Mouse (Mus musculus) kidney, postnatal 25 days (tissue): Measurements from ENCODE around the gene Ctcf.

Experiments
- DNase-seq, 2 experiments: peaks; one replicate each; pipeline ENCODE4 v3.0.0; 2021; ENCODE audit warnings: mixed read lengths in 2 of 2

Ctcf gene

DNA sequence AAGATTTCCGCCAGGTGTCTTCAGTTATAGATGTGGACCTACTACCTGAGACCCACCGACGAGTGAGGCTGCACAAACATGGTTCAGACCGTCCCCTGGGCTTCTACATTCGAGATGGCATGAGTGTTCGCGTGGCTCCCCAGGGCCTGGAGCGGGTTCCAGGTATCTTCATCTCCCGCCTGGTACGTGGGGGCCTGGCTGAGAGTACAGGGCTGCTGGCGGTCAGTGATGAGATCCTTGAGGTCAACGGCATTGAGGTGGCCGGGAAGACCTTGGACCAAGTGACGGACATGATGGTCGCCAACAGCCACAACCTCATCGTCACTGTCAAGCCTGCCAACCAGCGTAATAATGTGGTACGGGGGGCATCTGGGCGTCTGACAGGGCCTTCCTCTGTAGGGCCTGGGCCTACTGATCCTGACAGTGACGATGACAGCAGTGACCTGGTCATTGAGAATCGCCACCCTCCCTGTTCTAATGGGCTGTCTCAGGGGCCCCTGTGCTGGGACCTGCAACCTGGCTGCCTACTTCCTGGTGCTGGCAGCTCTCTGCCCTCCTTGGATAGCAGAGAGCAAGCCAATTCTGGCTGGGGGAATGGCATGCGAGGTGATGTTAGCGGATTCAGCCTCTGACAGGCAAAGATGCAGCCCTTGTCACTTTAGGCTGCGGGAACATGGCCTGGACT, 66.5 kb downstream of the Ctcf start:
- no peak for DNase-seq

DNA sequence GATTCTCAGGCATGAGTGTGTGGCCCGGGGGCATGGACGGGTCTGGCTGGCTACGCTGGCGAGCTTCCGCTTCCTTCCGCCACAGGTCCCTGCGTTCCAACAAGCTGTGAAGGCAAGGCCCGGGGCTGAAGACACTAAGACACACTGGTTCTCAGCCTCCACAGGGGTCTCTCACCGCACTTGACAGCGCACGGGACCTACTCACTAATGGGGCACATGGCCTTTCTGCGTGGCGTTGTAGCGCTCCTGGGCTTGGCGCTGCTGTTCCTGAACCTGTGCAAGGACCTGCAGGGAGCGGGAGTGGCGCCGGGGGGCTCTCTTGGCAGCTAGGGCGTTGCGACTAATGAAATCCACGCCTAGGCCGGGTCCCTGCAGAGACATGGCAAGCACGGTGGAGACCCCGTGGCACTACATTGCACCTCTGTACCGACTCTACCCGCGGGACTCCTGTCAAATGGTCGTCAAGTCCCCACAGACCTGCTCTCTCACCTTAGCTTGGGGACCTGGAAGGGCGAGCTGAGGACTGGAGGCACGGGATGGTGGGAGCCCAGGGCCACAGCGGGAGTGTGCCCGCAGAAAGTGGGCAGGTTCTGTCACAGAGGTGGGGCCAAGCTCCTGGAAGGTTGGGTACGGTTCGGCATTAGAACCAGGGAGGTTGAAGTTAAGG, 67.9 kb downstream of the Ctcf start:
- DNase-seq, result peak in 1 of 2 experiments; percentile 34

DNA sequence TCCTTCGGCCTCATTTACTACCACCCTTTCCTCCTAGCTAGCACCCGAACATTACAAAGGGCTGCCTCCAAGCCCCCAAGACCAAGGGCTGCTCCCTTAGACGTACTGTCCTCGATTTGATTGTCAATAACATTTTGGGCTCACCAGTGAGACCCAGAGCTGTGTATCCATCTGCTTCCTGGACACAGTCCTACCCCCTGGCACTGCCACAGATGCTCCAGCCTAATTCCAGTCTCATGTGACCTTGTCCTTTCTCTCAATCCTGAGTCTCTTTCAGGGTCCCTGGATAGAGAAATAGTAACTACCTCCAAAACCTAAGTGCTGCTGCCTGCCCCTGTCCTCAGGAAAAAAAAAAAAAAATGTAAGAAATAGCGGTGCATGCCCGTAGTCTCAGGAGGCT, 68.6 kb downstream of the Ctcf start:
- no peak for DNase-seq

DNA sequence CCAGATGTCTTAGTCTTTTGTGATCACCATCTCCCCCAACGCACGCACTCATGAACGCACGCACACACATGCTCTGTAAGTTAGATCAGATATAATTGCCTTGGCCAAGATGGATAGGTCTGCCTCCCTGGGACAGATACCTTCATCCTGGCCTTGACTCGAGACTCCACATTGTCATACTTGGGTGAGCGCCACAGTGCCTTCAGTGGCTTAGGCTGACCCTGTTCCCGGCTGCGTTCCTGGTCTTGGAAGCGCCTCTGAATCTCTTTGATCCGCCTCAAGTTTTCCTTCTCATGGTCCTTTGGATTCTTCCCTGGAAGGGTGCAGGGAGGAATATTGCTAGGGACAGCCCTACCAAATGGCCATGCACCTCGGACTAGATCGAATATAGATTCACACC, 70.1 kb downstream of the Ctcf start:
- peak in 1 of 2 experiments; percentile 30 for DNase-seq

DNA sequence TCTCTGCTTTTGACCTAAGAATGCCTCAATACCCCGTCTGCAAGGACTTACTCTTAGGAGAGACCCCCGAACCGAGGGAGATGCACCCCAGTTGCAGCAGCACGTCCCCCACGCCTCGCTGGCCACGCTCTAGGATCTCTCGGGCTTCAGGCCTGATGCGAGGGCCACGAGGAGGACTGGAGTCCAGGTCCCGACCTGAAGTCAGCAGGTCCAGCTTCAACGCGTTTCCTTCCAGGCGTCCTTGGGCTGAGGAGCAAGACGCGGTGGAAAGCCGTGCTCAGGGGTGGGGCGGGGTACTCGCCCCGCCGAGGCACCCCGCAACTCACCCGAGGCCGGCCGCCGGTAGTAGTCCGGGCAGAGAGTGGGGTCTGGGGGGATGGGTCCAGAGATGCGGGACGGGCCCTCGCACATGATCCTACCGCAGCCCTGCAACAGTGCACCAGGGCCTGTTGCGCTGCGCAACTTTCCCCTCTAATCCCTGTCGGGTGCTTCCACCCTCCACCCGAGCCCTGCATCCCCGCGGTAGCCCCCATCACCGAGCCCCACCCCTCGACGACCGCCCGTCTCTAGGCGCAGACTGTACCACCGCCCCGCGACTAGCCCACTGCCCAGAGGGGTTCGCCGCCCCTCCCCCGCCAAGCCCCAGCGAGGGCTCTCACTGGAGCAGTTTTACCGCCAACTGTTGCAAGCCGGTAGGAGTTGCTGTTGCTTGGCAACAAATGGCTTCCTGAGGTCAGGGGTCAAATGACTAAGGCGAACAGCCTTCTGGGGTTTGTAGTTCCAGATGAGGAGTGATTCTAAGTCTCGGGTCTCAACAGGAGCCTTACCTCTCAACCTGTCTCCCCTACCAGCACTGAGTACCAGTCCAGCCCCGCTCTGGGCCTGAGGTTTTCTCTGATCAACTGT, 71.4 kb downstream of the Ctcf start, which contains the start of the genes 4933405L10Rik and Enkd1:
Gene 4933405L10Rik, plus strand, starts transcription at position 158 of the 906 bp plus-strand sequence.
Gene Enkd1, minus strand, starts transcription at position 713 of the 906 bp plus-strand sequence.
- peak; percentile 92 to 94 for DNase-seq

DNA sequence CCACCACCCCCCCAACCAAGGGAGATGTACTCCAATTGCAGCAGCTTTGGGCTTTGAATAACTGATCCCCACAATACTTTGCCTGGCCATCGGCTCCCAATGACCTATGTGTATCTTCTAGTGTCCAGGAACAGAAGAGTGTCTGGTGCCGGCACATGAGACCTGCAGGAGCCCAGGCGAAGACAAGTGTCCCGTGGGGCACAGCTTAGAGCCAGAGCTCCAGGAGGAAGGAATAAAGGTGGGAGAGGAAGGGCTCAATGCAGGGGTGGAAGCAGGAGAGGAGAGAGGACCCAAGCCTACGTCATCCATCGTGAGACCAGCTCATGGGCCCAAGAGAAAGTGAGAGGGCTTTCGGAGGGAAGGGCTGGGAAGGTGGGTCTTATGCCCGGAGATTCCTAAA, 72.3 kb downstream of the Ctcf start:
- DNase-seq, result peak in 1 of 2 experiments; percentile 35

DNA sequence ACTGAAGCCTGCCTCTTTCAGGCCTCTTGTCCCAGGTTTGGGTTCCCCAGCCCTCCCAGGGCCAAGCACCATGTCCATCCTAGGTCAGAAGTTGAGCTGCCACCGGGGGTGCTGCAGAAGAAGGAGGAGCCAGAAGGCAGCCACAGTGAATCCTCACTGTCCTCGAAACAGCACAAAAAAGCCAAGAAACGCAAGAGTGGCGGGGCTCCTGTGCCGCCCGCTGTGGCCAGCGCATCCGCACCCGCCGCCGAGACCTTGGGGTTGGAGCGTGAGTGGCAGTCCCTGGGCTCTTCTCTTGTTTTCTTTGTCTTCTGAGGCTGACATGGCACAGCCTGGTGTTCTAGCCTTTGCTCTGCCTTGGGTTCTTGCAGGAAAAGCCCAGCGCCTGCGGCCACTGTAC, 72.9 kb downstream of the Ctcf start:
- peak in 1 of 2 experiments; percentile 32 for DNase-seq

DNA sequence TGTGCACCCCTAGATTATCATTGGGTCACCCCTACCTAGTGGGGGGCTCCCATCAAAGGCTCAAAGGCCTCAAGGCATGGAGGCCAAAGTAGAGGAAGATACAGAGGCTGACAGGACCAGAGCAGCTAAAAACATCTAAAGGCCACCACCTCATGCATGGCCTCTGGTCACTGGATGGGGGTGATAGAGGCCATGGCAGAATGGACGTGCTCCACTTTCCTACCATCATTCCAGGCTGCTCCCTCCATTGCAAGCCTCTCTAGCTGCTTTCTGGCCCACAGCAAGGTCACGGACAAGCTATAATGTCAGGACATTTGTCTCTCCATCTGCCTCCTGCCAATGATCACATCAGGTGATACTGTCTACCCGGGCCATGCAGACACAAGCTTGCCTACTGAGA, 75.9 kb downstream of the Ctcf start:
- DNase-seq, result no peak

DNA sequence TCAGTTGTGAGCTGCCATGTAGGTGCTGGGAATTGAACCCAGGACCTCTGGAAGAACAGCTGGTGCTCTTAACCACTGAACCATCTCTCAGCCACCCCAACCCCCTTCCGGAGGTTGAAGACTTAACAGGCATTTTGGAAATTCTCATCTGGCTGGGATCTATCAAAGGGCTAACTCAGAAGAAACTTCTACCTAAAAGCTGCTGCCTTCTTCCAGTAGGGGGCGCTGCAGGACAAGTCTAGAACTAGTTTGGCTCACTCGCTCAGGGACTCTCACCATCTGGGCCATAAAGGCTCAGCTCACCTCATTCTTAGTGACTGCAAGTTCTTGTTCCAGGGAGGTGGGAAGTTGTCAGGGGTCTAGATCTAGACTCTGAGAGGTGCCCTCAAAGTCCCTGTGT, 77.8 kb downstream of the Ctcf start:
- DNase-seq, result peak; percentile 86 to 96

DNA sequence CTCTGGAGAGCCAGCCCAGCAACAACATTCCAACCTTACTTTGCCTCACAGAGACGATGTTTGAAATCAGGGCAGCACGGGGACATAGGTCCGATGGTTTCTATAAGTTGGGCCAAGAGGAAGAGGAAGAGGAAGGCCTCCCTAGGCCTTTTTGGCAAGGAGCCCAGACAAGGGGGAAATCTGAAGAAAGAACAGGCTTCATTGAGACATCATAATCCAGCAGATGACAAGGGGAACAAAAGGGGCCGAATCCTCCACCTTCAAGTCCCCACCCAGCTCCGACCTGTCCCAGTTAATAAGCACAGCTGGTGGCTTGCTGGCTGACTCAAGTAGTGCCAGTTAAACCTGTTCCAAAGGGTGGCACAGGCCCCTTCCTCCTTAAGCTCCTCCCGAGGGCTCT, 78.7 kb downstream of the Ctcf start:
- peak; percentile 42 to 49 for DNase-seq

DNA sequence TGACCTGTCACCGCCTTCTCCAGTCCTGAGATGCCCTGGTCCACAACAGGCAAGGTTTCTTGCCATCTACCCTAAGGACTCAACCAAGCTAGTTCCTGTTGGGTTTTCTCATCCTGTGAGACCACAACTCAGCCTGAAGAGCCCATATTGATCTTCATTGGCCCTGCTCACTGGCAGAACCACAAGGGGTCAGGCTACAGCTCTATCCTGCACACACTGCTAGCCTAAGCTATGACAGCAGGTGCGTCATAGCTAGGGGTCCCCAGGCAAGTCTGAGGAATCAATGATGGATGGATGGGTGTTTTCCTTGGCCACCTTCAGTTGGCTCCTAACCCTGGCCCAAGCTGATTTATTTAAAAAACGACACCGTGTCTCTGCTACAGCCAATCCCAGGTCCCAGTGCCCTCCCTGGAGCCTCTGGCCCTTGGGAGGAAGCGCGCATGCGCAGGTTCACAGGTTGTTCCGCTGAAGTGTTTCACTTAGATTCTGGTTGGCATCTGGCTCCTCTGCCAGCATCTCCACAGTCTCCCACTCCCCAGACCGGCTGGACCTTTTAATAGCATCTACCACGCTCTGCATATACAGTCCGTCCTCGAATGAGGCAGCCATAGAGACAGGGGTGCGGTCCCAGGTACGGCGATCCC, 80.1 kb downstream of the Ctcf start:
- peak in 1 of 2 experiments; percentile 29 for DNase-seq

DNA sequence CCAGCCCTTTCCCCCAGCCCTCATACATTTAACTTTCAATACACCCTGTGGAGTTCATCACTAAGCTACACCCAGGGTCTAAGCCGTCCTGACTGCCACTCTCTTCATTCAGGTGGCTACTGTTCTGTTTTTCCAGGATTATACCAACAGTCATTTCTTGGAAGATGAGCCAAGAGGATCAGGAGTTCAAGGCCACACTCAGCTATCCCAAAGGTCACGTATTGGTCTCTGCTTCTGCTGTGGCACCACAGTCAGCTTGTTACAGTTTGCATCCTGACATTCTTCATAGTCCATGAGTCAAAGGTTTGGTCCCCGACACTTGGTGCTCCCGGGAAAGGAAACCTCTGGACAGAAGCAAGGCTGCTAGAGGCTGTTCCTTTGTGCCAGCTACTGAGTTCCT, 83.3 kb downstream of the Ctcf start:
- DNase-seq, result no peak

DNA sequence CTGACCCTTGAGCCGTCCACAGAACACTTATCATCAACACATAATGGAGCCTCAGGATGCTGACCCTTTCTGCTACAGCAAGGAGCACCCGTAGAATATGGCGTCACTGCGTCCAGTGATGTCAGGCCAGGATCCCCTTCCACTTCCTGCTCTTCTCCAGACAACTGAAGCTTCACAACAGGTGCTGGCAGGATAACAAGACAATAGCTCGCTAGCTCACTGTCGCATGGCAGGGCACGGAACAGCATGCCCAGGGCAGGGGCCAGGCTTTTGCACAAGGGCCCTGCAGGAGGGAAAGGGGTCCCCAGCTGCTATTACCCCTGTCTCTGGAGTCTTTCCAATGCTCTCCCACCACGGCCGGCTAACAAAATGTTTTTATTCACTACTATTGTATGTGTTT, 86.5 kb downstream of the Ctcf start:
- DNase-seq, result no peak

DNA sequence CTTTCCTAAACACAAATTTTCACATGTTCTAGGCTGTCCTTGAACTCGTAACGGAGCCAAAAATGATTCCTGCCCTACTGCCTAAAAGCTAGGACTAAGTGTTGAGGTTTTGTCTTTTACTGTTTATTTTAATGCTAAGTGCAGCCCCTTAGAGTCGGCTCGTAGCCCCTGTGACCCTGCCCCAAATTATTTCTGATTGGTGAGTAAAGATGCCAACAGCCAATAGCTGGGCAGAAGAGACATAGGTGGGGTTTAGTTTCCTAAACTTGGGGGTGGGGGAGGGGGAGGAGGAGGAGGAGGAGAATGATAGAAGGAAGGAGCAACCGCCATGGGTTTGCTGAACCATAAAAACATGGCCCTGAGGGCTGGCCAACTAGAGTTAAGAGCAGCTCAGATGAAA, 89.4 kb downstream of the Ctcf start:
- no peak for DNase-seq

DNA sequence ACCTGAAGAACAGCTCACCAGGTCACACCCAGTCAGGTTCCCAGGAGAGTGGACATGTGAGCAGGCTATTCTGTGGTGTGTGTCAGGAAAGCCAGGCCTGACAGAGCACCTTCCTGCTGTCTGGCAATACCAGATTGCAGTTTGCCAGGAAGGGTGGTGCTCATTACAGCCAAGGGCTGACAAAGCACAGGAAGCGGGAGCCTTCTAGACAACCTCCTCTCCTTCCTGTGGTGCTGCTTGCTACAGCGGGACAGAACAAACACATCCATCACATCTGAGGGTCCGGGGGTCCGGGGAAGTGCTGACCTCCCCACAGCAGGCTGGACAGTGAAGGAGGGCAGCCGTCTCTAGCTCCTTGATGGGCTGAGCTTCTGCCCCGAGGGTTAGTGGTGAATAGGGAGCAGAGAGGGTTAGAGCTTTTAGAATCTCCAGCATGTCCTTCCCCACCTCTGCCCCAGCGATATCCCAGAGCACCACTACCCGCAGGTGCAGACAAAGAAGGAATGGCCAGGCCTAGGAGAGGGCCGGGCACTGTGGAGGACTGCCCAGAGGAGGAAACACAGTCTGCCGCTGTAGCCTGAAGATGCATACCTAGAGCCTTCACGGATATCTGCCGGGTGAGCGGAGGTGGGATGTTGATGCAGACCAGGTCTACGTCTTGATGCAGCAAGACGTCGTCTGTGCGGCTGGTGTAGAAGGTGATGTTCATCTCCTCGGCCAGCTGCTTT, 91.2 kb downstream of the Ctcf start:
- DNase-seq, result peak; percentile 62 to 89

DNA sequence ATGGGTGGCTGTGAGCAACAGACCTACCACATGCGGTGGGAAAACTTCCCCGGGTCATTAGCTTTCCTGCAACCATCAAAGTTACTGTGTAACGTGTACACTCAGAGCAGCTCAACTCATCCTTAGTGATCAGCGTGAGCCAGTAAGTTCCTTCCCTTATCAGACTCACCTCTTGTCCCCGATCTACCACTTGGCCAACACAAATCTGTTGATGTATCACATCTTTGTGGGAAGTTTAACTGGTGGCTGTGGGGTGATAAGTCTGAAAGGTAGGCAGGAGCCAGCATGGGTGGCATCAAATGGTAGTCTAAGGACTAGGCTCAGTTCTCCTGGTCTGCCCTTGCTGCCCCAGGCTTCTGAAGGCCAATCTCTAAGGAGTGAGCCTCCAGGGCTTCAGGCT, 95.8 kb downstream of the Ctcf start:
- no peak for DNase-seq
